Mouse (Mus musculus) adrenal gland, adult 10 weeks (tissue): ENCODE measurements around the gene Dmrtc1c2. TPM values are rescaled to one million over a fixed set of nuclear protein-coding genes. Genes with fewer than 3 reads are reported as not detected.

Source experiments
- polyA plus RNA-seq: library from polyadenylated mRNA; stranded (reverse); fragments of 350-450 nt; fragmentation: Illumina TruSeq; extraction: RNeasy Lipid Tissue Mini Kit (QIAGEN cat#74804); gene quantifications from one replicate; pipeline ENCODE4 v1.2.3, GENCODE M21; 2014; ENCODE audit warnings: low read depth, low replicate concordance

The Dmrtc1c2 gene
- not detected for polyA plus RNA-seq

DNA sequence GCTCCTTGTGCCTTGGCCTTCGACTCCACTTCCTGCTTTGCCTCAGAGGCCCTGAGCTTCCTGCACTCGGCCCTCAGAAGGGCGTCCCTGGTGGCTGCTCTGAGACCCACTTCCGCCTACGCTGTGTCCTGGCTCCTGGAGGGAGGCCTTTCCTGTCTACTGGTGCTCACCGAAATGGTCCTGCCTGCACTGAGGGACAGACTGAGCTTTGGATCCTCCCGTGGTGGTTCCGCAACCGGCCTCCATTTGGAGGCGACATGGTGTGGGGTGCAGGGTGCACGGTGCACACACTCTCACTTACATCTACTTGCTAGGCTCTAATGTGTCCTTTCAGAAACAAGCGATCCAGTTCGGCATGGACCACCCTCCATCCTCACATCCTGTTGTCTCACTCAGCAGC is at the start of gene Dmrtc1c2:
Gene Dmrtc1c2 (minus strand): TSS at position 101 of the 400 bp plus-strand sequence.

DNA sequence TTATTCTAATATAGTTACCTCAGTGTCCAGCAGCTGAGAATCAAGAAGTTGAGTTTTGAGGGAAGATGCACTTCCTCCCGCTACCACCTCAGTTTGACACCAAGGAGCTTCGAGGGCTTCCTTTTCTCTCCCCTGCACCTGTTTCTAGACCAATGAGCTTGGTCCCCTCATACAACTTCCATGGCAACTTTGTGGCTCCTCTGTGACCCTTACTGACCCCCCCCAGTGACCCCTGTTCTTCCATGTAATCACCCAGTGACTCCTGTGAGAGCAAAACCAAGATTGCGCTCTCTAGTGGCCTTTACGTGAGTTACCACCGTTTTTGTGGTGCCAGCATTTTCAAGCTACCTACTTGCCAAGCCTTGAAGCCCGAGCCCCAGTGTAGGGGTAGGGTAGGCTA is 13.5 kb upstream of the Dmrtc1c2 start, which contains the start of gene 1700031F05Rik:
Gene 1700031F05Rik (minus strand): TSS at position 101 of the 400 bp plus-strand sequence.

DNA sequence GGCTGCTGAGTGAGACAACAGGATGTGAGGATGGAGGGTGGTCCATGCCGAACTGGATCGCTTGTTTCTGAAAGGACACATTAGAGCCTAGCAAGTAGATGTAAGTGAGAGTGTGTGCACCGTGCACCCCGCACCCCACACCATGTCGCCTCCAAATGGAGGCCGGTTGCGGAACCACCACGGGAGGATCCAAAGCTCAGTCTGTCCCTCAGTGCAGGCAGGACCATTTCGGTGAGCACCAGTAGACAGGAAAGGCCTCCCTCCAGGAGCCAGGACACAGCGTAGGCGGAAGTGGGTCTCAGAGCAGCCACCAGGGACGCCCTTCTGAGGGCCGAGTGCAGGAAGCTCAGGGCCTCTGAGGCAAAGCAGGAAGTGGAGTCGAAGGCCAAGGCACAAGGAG is 51.8 kb downstream of the Dmrtc1c2 start, which contains the start of gene Dmrtc1c1:
Gene Dmrtc1c1 (plus strand): TSS at position 301 of the 400 bp plus-strand sequence.

Other genes starting within 250 kb of the Dmrtc1c2 start
- 19.1 TPM for gene Phka1, start 210.4 kb downstream of the Dmrtc1c2 start, polyA plus RNA-seq
- gene Gm3880, start 167.6 kb downstream of the Dmrtc1c2 start, polyA plus RNA-seq: not detected
- gene Gm9112, start 147.0 kb downstream of the Dmrtc1c2 start, polyA plus RNA-seq: not detected
- gene Dmrtc1b, start 146.8 kb downstream of the Dmrtc1c2 start, polyA plus RNA-seq: not detected
- gene Dmrtc1c1, start 51.7 kb downstream of the Dmrtc1c2 start, polyA plus RNA-seq: not detected
- gene 1700031F05Rik, start 13.4 kb upstream of the Dmrtc1c2 start, polyA plus RNA-seq: not detected
- gene Dmrtc1a, start 54.1 kb upstream of the Dmrtc1c2 start, polyA plus RNA-seq: 2.8 TPM
- not detected for gene 1700011M02Rik, start 54.3 kb upstream of the Dmrtc1c2 start, polyA plus RNA-seq
- not detected for gene 1700018G05Rik, start 73.8 kb upstream of the Dmrtc1c2 start, polyA plus RNA-seq